Comparison of ENCODE assay signal across 9 mouse cellular contexts in genomic region chr8:70558334-70558733, GRCm38 (mm10). TPM values are rescaled to one million over a fixed set of nuclear protein-coding genes. Genes with fewer than 3 reads are reported as not detected.
DNase-seq lines count a peak whose midpoint lies in the region; ATAC-seq lines count a peak whose summit lies in the region.
"Had no signal": no experiment of that assay in that cellular context is flagged by ENCODE, and none has a peak within 500 bp of the region (broad histone marks: within the 10 kb centered on the region; RNA-seq: fewer than 3 reads in every experiment).

No protein-coding gene starts in this region.

- 65% methylated on average over 4 of the region's 4 CpGs for WGBS in midbrain, embryonic 16.5 days

- H3K27me3 ChIP-seq in midbrain, embryonic 16.5 days (ENCODE audit: control insufficient read depth, insufficient read depth, low read depth, low read length), result no peaks in the 10 kb centered on the region

- no peaks in the 10 kb centered on the region for H3K9me3 ChIP-seq in midbrain, embryonic 16.5 days (replicated peaks; ENCODE audit: control insufficient read depth, low read length, poor library complexity, severe bottlenecking)

- no peak overlapping the region for H3K4me3 ChIP-seq in midbrain, embryonic 16.5 days (ENCODE audit: low read depth, low read length)

- H3K4me2 ChIP-seq in midbrain, embryonic 16.5 days (ENCODE audit: low read length), result no peak overlapping the region

- DNase-seq in adrenal gland, adult (ENCODE audit: inconsistent age in 2 of 2, low spot score in 1 of 2), result peak; percentile 24 to 48
- DNase-seq in adrenal gland, postnatal 4 days (ENCODE audit: low spot score in 2 of 2), result no peak
- DNase-seq in CD4-positive, CD25-positive, alpha-beta regulatory T cell, adult 2 months (ENCODE audit: low read depth, low spot score), result peak; percentile 69
- DNase-seq in lung, postnatal 10 days, result peak; percentile 61
- no peak for DNase-seq in spleen, postnatal 14 days (ENCODE audit: low spot score in 2 of 2)
- DNase-seq: gastrocnemius, postnatal 36 days had no signal

- no peak overlapping the region for H3K9ac ChIP-seq in midbrain, embryonic 16.5 days (ENCODE audit: low read depth, low read length)

- no peaks in the 10 kb centered on the region for H3K4me1 ChIP-seq in midbrain, embryonic 16.5 days (ENCODE audit: control insufficient read depth, insufficient read depth, low read length)

- H3K27ac ChIP-seq in midbrain, embryonic 16.5 days (ENCODE audit: low read length), result no peak overlapping the region

- peak; percentile 32 to 46 for ATAC-seq in hematopoietic stem cell, adult 5-6 weeks (replicated peaks in 1 of 2; ENCODE audit: insufficient read depth in 1 of 2, low FRiP score in 2 of 2, low TSS enrichment in 1 of 2, low read depth in 1 of 2, poor library complexity in 2 of 2, severe bottlenecking in 2 of 2)
- no peak for ATAC-seq in frontal cortex, adult (ENCODE audit: low TSS enrichment)
- ATAC-seq in midbrain, embryonic 16.5 days, result no peak

- no peaks in the 10 kb centered on the region for H3K36me3 ChIP-seq in midbrain, embryonic 16.5 days (ENCODE audit: control insufficient read depth, insufficient read depth, low read length)

RNA-seq across cellular contexts. Expression of gene Ell, which starts 19.1 kb away (rescaled TPM):
- total RNA-seq in adrenal gland, postnatal 4 days (2021), result 10 to 100 TPM; 31.0 to 32.4 TPM
- total RNA-seq in hematopoietic stem cell, adult 5-6 weeks (2017), result 9.2 and 14.3 TPM in 2 replicates
- 16.7 and 19.2 TPM in 2 replicates for polyA plus RNA-seq in midbrain, embryonic 16.5 days (2015; fragmentation: Nextera tagmentation; extraction: Ambion mirVana)

RNA-seq across cellular contexts. Expression of gene Kxd1, which starts 30.6 kb away (rescaled TPM):
- 10 to 100 TPM; 80.4 to 80.5 TPM for total RNA-seq in adrenal gland, postnatal 4 days (2021)
- total RNA-seq in hematopoietic stem cell, adult 5-6 weeks (2017), result 66.1 and 70.0 TPM in 2 replicates
- polyA plus RNA-seq in midbrain, embryonic 16.5 days (2015; fragmentation: Nextera tagmentation; extraction: Ambion mirVana), result 43.1 and 43.3 TPM in 2 replicates

RNA-seq across cellular contexts. Expression of gene Fkbp8, which starts 30.8 kb away (rescaled TPM):
- 100 to 1,000 TPM; 315 to 322 TPM for total RNA-seq in adrenal gland, postnatal 4 days (2021)
- total RNA-seq in hematopoietic stem cell, adult 5-6 weeks (2017), result 112 and 114 TPM in 2 replicates
- 406 and 425 TPM in 2 replicates for polyA plus RNA-seq in midbrain, embryonic 16.5 days (2015; fragmentation: Nextera tagmentation; extraction: Ambion mirVana)

RNA-seq across cellular contexts. Expression of gene Isyna1, which starts 35.8 kb away (rescaled TPM):
- 10 to 100 TPM; 82.6 to 88.9 TPM for total RNA-seq in adrenal gland, postnatal 4 days (2021)
- total RNA-seq in hematopoietic stem cell, adult 5-6 weeks (2017), result 20.4 and 26.0 TPM in 2 replicates
- polyA plus RNA-seq in midbrain, embryonic 16.5 days (2015; fragmentation: Nextera tagmentation; extraction: Ambion mirVana), result 155 and 171 TPM in 2 replicates

RNA-seq across cellular contexts. Expression of gene Uba52, which starts 47.7 kb away (rescaled TPM):
- total RNA-seq in adrenal gland, postnatal 4 days (2021), result 1,000 to 10,000 TPM; 1,529 to 1,618 TPM
- total RNA-seq in hematopoietic stem cell, adult 5-6 weeks (2017), result 2,498 and 4,881 TPM in 2 replicates
- 584 and 621 TPM in 2 replicates for polyA plus RNA-seq in midbrain, embryonic 16.5 days (2015; fragmentation: Nextera tagmentation; extraction: Ambion mirVana)

Comparison
In these comparisons a context has a peak if more than half of its experiments do, and no peak if none do; other contexts are left out.
1. DNase-seq: peak in adrenal gland, adult (2 of 2), CD4-positive, CD25-positive, alpha-beta regulatory T cell, adult 2 months (single experiment) and lung, postnatal 10 days (single experiment); none in adrenal gland, postnatal 4 days (0 of 2) and spleen, postnatal 14 days (0 of 2).
2. ATAC-seq: peak in hematopoietic stem cell, adult 5-6 weeks (2 of 2); none in frontal cortex, adult (single experiment) and midbrain, embryonic 16.5 days (single experiment).